Mouse (Mus musculus) hindbrain, embryonic 16.5 days (tissue): Measurements from ENCODE around the gene Cdc42bpg. TPM values are rescaled to one million over a fixed set of nuclear protein-coding genes. Genes with fewer than 3 reads are reported as not detected.
A peak's percentile ranks its signal among the peaks of the same experiment; 100 is the strongest.
"Not testable (repeated sequence)": the region's sequence is repeated elsewhere in the genome, so short reads cannot be mapped to it uniquely, and the experiment has no call there.

Source experiments
- ATAC-seq: fragments of 200-750 bp; cut with Nextera tagmentation; 2 replicates; pipeline ENCODE4 v1.8.0; 2017; ENCODE audit warnings: moderate TSS enrichment, moderate library complexity
- H3K27ac ChIP-seq: fragments of 300-500 bp; sonication (generic); 2 replicates; pipeline ENCODE4 v1.5.1; 2014; ENCODE audit warnings: low read depth, mild to moderate bottlenecking, control low read depth, low read length, moderate library complexity
- H3K27me3 ChIP-seq: fragments of 300-500 bp; sonication (generic); replicated peaks from 2 replicates; pipeline ENCODE4 v1.6.1; 2014; ENCODE audit warnings: low read length; ENCODE audit not compliant: control insufficient read depth, insufficient read depth
- H3K36me3 ChIP-seq: fragments of 300-500 bp; sonication (generic); 2 replicates; pipeline ENCODE4 v1.6.1; 2014; ENCODE audit warnings: mild to moderate bottlenecking, low read length, moderate library complexity, mixed read lengths; ENCODE audit not compliant: control insufficient read depth, insufficient read depth
- H3K4me1 ChIP-seq: fragments of 300-500 bp; sonication (generic); 2 replicates; pipeline ENCODE4 v1.6.1; 2014; ENCODE audit warnings: low read depth, low read length; ENCODE audit not compliant: control insufficient read depth, insufficient read depth
- H3K4me2 ChIP-seq: fragments of 300-500 bp; sonication (generic); 2 replicates; pipeline ENCODE4 v1.6.1; 2014; ENCODE audit warnings: mild to moderate bottlenecking, low read length, control low read depth, moderate library complexity
- H3K4me3 ChIP-seq: fragments of 300-500 bp; sonication (generic); 2 replicates; pipeline ENCODE4 v1.5.1; 2014; ENCODE audit warnings: mild to moderate bottlenecking, low read length, control low read depth, moderate library complexity
- H3K9ac ChIP-seq: fragments of 300-500 bp; sonication (generic); 2 replicates; pipeline ENCODE4 v1.6.1; 2014; ENCODE audit warnings: low read depth, mild to moderate bottlenecking, control low read depth, low read length, moderate library complexity
- H3K9me3 ChIP-seq: fragments of 300-500 bp; sonication (generic); 2 replicates; pipeline ENCODE4 v1.6.1; 2014; ENCODE audit warnings: mild to moderate bottlenecking, low read length, moderate library complexity; ENCODE audit not compliant: control insufficient read depth
- WGBS: fragments of 180-500 bp; shearing (Covaris S2); extraction: QIAGEN DNeasy Blood & Tissue Kit; methylation state at CpG from one replicate; pipeline ENCODE4 v1.1.7; 2014; 5-methylcytosine and 5-hydroxymethylcytosine counted together
- polyA plus RNA-seq: library from polyadenylated mRNA; unstranded; fragments of >200 nt; fragmentation: Nextera tagmentation; extraction: Ambion mirVana; gene quantifications from 2 replicates; pipeline ENCODE4 v1.2.1, GENCODE M21; 2015

The Cdc42bpg gene
- polyA plus RNA-seq, 1 experiment from 2014 or later = 0.31 TPM

- 88% methylated on average over 5 of the region's 6 CpGs for WGBS
- H3K9me3 ChIP-seq, H3K4me2 ChIP-seq, H3K27ac ChIP-seq, ATAC-seq, H3K9ac ChIP-seq, H3K4me3 ChIP-seq, H3K27me3 ChIP-seq: not testable (repeated sequence)
- H3K36me3 ChIP-seq = peaks cover 15% of the 10 kb centered on the region; the same call in 1 of the 2 replicates
- peaks cover 12% of the 10 kb centered on the region; the same call in 1 of the 2 replicates for H3K4me1 ChIP-seq
Measured at GRCm38 (mm10) chr19:6290720-6291116, 15.5 kb upstream of the Cdc42bpg start.

GRCm38 (mm10) chr19:6291117-6291781, 15.0 kb upstream of the Cdc42bpg start:
- peak; percentile 35; the same call in 1 of the 2 replicates for ATAC-seq
- H3K27me3 ChIP-seq = no peaks in the 10 kb centered on the region
- no peak overlapping the region for H3K4me3 ChIP-seq
- peak overlapping the region; percentile 40; the same call in 1 of the 2 replicates for H3K27ac ChIP-seq
- 74% methylated on average over 10 of the region's 10 CpGs for WGBS
- no peaks in the 10 kb centered on the region for H3K9me3 ChIP-seq
- H3K4me2 ChIP-seq = no peak overlapping the region
- H3K36me3 ChIP-seq = peaks cover 18% of the 10 kb centered on the region; the same call in 1 of the 2 replicates
- peaks cover 12% of the 10 kb centered on the region; the same call in 1 of the 2 replicates for H3K4me1 ChIP-seq
- no peak overlapping the region for H3K9ac ChIP-seq

- Histone ChIP-seq H3K27me3 (no peaks in the 10 kb centered on the region), H3K9ac (no peak overlapping the region), H3K4me2 (no peak overlapping the region), H3K9me3 (no peaks in the 10 kb centered on the region), H3K4me1 (peaks cover 2% of the 10 kb centered on the region; the same call in 1 of the 2 replicates), H3K27ac (no peak overlapping the region), H3K36me3 (peaks cover 18% of the 10 kb centered on the region; the same call in 1 of the 2 replicates), H3K4me3 (no peak overlapping the region)
- ATAC-seq = no peak
- 88% methylated on average over 5 of the region's 5 CpGs for WGBS
Measured at GRCm38 (mm10) chr19:6292262-6292661, 14.0 kb upstream of the Cdc42bpg start.

GRCm38 (mm10) chr19:6294301-6294700, 12.0 kb upstream of the Cdc42bpg start:
- Histone ChIP-seq H3K4me3 (no peak overlapping the region), H3K9me3 (no peaks in the 10 kb centered on the region), H3K4me1 (no peaks in the 10 kb centered on the region; the same call in 1 of the 2 replicates), H3K36me3 (peaks cover 32% of the 10 kb centered on the region), H3K9ac (no peak overlapping the region), H3K27ac (no peak overlapping the region), H3K4me2 (no peak overlapping the region), H3K27me3 (no peaks in the 10 kb centered on the region)
- WGBS = 95% methylated on average over 17 of the region's 17 CpGs
- ATAC-seq = no peak

GRCm38 (mm10) chr19:6296551-6297210, 9.6 kb upstream of the Cdc42bpg start:
- peaks cover 4% of the 10 kb centered on the region; the same call in 1 of the 2 replicates for H3K4me1 ChIP-seq
- no peaks in the 10 kb centered on the region for H3K27me3 ChIP-seq
- no peak overlapping the region for H3K4me2 ChIP-seq
- H3K27ac ChIP-seq = no peak overlapping the region
- H3K9me3 ChIP-seq = no peaks in the 10 kb centered on the region
- 94% methylated on average over 5 of the region's 5 CpGs for WGBS
- no peak overlapping the region for H3K9ac ChIP-seq
- ATAC-seq = no peak
- H3K4me3 ChIP-seq = no peak overlapping the region
- peaks cover 35% of the 10 kb centered on the region for H3K36me3 ChIP-seq

- H3K9me3 ChIP-seq = no peaks in the 10 kb centered on the region
- ATAC-seq = no peak
- peaks cover 35% of the 10 kb centered on the region for H3K36me3 ChIP-seq
- H3K4me3 ChIP-seq = no peak overlapping the region
- no peaks in the 10 kb centered on the region for H3K27me3 ChIP-seq
- H3K4me1 ChIP-seq = peaks cover 4% of the 10 kb centered on the region; the same call in 1 of the 2 replicates
- 91% methylated on average over 9 of the region's 9 CpGs for WGBS
- no peak overlapping the region for H3K27ac ChIP-seq
- H3K4me2 ChIP-seq = no peak overlapping the region
- H3K9ac ChIP-seq = no peak overlapping the region
Measured at GRCm38 (mm10) chr19:6297641-6298040, 8.6 kb upstream of the Cdc42bpg start.

GRCm38 (mm10) chr19:6299003-6299402, 7.3 kb upstream of the Cdc42bpg start:
- no peak overlapping the region for H3K27ac ChIP-seq
- no peak overlapping the region for H3K4me3 ChIP-seq
- WGBS = 82% methylated on average over 4 of the region's 4 CpGs
- H3K4me2 ChIP-seq = no peak overlapping the region
- H3K36me3 ChIP-seq = peaks cover 33% of the 10 kb centered on the region
- no peaks in the 10 kb centered on the region for H3K9me3 ChIP-seq
- ATAC-seq = no peak
- H3K9ac ChIP-seq = no peak overlapping the region
- H3K4me1 ChIP-seq = peaks cover 4% of the 10 kb centered on the region; the same call in 1 of the 2 replicates
- H3K27me3 ChIP-seq = no peaks in the 10 kb centered on the region

GRCm38 (mm10) chr19:6299450-6300267, 6.6 kb upstream of the Cdc42bpg start:
- WGBS = 77% methylated on average over 7 of the region's 7 CpGs
- H3K36me3 ChIP-seq = peaks cover 31% of the 10 kb centered on the region
- H3K27ac ChIP-seq = peak overlapping the region; percentile 41; the same call in 1 of the 2 replicates
- no peaks in the 10 kb centered on the region for H3K9me3 ChIP-seq
- ATAC-seq = no peak
- no peaks in the 10 kb centered on the region for H3K27me3 ChIP-seq
- no peak overlapping the region for H3K4me2 ChIP-seq
- no peak overlapping the region for H3K9ac ChIP-seq
- no peak overlapping the region for H3K4me3 ChIP-seq
- H3K4me1 ChIP-seq = peaks cover 4% of the 10 kb centered on the region; the same call in 1 of the 2 replicates
